Mouse (Mus musculus) E14TG2a.4 (cell line): ENCODE data around the gene Crygn.
A peak's percentile ranks its signal among the peaks of the same experiment; 100 is the strongest.

Source experiments
- H3K27me3 ChIP-seq: 2 replicates; pipeline ENCODE4 v1.6.1; 2014; ENCODE audit warnings: low read length, control low read depth; ENCODE audit not compliant: insufficient read depth
- H3K36me3 ChIP-seq: 2 replicates; pipeline ENCODE4 v1.6.1; 2014; ENCODE audit warnings: low read length, control low read depth; ENCODE audit not compliant: insufficient read depth
- H3K4me1 ChIP-seq: replicated peaks from 2 replicates; pipeline ENCODE4 v1.6.1; 2014; ENCODE audit warnings: low read depth, low read length, control low read depth
- H3K4me3 ChIP-seq: replicated peaks from 2 replicates; pipeline ENCODE4 v1.5.1; 2014; ENCODE audit warnings: mild to moderate bottlenecking, low read length
- H3K9me3 ChIP-seq: 2 replicates; pipeline ENCODE4 v1.6.1; 2014; ENCODE audit warnings: low read length, control low read depth
- CTCF ChIP-seq: conservative IDR thresholded peaks from 2 replicates; pipeline ENCODE4 v1.5.1; 2014; ENCODE audit warnings: low read length
- NANOG ChIP-seq: IDR thresholded peaks from 2 replicates; pipeline ENCODE4 v1.6.1; 2014; ENCODE audit warnings: borderline replicate concordance, low read length, mixed read lengths
- POU5F1 ChIP-seq: IDR thresholded peaks from 2 replicates; pipeline ENCODE4 v1.6.1; 2014; ENCODE audit warnings: low read length, borderline replicate concordance

The Crygn gene

GRCm38 (mm10) chr5:24757816-24758215 lies at the start of gene Crygn:
Gene Crygn (minus strand): TSS chr5:24758008.
- Histone ChIP-seq H3K4me1 (peaks cover 30% of the 10 kb centered on the region), H3K9me3 (peaks cover 4% of the 10 kb centered on the region; the same call in 1 of the 2 replicates), H3K36me3 (no peaks in the 10 kb centered on the region), H3K4me3 (peak within 1 kb of the TSS; percentile 74), H3K27me3 (peaks cover 17% of the 10 kb centered on the region)
- TF ChIP-seq POU5F1: no peak
- no peak for TF ChIP-seq CTCF
- no peak for TF ChIP-seq NANOG

- TF ChIP-seq NANOG (no peak), CTCF (no peak), POU5F1 (no peak)
- 0 out of 2 replicates have a peak, but pooled peaks cover 5% of the 10 kb centered on the region for H3K4me1 ChIP-seq
- H3K9me3 ChIP-seq: no peaks in the 10 kb centered on the region
- H3K36me3 ChIP-seq: peaks cover 84% of the 10 kb centered on the region
- H3K4me3 ChIP-seq: no peak overlapping the region
- H3K27me3 ChIP-seq: no peaks in the 10 kb centered on the region
Measured at GRCm38 (mm10) chr5:24805222-24805621, 47.4 kb upstream of the Crygn start.

GRCm38 (mm10) chr5:24804661-24805060 lies 46.9 kb upstream of the Crygn start:
- no peaks in the 10 kb centered on the region for H3K9me3 ChIP-seq
- no peak overlapping the region for H3K4me3 ChIP-seq
- 0 out of 2 replicates have a peak, but pooled peaks cover 5% of the 10 kb centered on the region for H3K4me1 ChIP-seq
- peaks cover 82% of the 10 kb centered on the region for H3K36me3 ChIP-seq
- H3K27me3 ChIP-seq: no peaks in the 10 kb centered on the region
- TF ChIP-seq NANOG (no peak), POU5F1 (no peak), CTCF (no peak)

- peaks cover 57% of the 10 kb centered on the region for H3K36me3 ChIP-seq
- H3K27me3 ChIP-seq: no peaks in the 10 kb centered on the region
- H3K4me3 ChIP-seq: no peak overlapping the region
- TF ChIP-seq CTCF: no peak
- TF ChIP-seq NANOG: no peak
- TF ChIP-seq POU5F1: no peak
- no peaks in the 10 kb centered on the region for H3K9me3 ChIP-seq
- H3K4me1 ChIP-seq: peaks cover 10% of the 10 kb centered on the region; the same call in 1 of the 2 replicates
Measured at GRCm38 (mm10) chr5:24801841-24802624, 44.2 kb upstream of the Crygn start.

- TF ChIP-seq NANOG (no peak), CTCF (peak; percentile 20; the same call in 1 of the 2 replicates)
Measured at GRCm38 (mm10) chr5:24800416-24800815, 42.6 kb upstream of the Crygn start.

GRCm38 (mm10) chr5:24798639-24799038 lies 40.8 kb upstream of the Crygn start:
- peaks cover 23% of the 10 kb centered on the region for H3K36me3 ChIP-seq
- H3K4me3 ChIP-seq: no peak overlapping the region
- TF ChIP-seq CTCF (no peak), POU5F1 (no peak), NANOG (no peak)
- peaks cover 5% of the 10 kb centered on the region; the same call in 1 of the 2 replicates for H3K4me1 ChIP-seq
- no peaks in the 10 kb centered on the region for H3K27me3 ChIP-seq
- no peaks in the 10 kb centered on the region for H3K9me3 ChIP-seq

More at GRCm38 (mm10) chr5:24800416-24800815, 42.6 kb upstream of the Crygn start:
- Histone ChIP-seq H3K27me3 (no peaks in the 10 kb centered on the region), H3K9me3 (no peaks in the 10 kb centered on the region), H3K4me1 (peaks cover 7% of the 10 kb centered on the region; the same call in 1 of the 2 replicates), H3K36me3 (peaks cover 40% of the 10 kb centered on the region), H3K4me3 (no peak overlapping the region)

- peaks cover 5% of the 10 kb centered on the region; the same call in 1 of the 2 replicates for H3K4me1 ChIP-seq
- no peaks in the 10 kb centered on the region for H3K9me3 ChIP-seq
- peaks cover 16% of the 10 kb centered on the region for H3K36me3 ChIP-seq
- no peak overlapping the region for H3K4me3 ChIP-seq
- H3K27me3 ChIP-seq: no peaks in the 10 kb centered on the region
- TF ChIP-seq NANOG (no peak), CTCF (0 out of 2 replicates have a peak, but pooled peaks have one; percentile 1)
Measured at GRCm38 (mm10) chr5:24797858-24798257, 40.0 kb upstream of the Crygn start.

- peaks cover 2% of the 10 kb centered on the region; the same call in 1 of the 2 replicates for H3K4me1 ChIP-seq
- TF ChIP-seq CTCF (no peak), NANOG (no peak), POU5F1 (no peak)
Measured at GRCm38 (mm10) chr5:24792961-24793360, 35.2 kb upstream of the Crygn start.

GRCm38 (mm10) chr5:24782957-24783356 lies 25.1 kb upstream of the Crygn start:
- Histone ChIP-seq H3K4me3 (no peak overlapping the region), H3K27me3 (peaks cover 19% of the 10 kb centered on the region), H3K36me3 (no peaks in the 10 kb centered on the region), H3K9me3 (peaks cover 17% of the 10 kb centered on the region), H3K4me1 (peaks cover 32% of the 10 kb centered on the region)
- TF ChIP-seq POU5F1: no peak
- TF ChIP-seq NANOG: no peak
- TF ChIP-seq CTCF: no peak

More at GRCm38 (mm10) chr5:24792961-24793360, 35.2 kb upstream of the Crygn start:
- Histone ChIP-seq H3K27me3 (no peaks in the 10 kb centered on the region), H3K4me3 (no peak overlapping the region), H3K36me3 (no peaks in the 10 kb centered on the region), H3K9me3 (no peaks in the 10 kb centered on the region)
